Mouse (Mus musculus) lung, postnatal 0 days (tissue): Measurements from ENCODE around the gene Syde2.

Experiments
- CTCF ChIP-seq: IDR thresholded peaks from 2 replicates; pipeline ENCODE4 v1.5.1; 2016; ENCODE audit warnings: antibody characterized with exemption, mild to moderate bottlenecking
- EP300 ChIP-seq: IDR thresholded peaks from 2 replicates; pipeline ENCODE4 v1.6.1; 2016; ENCODE audit warnings: antibody characterized with exemption, mild to moderate bottlenecking, control low read depth

- TF ChIP-seq EP300 (no peak), CTCF (no peak)
Measured at GRCm38 (mm10) chr3:145953411-145953810, 34.3 kb upstream of the Syde2 start.
